Mouse (Mus musculus): Measurements from ENCODE around the gene Psenen. TPM values are rescaled to one million over a fixed set of nuclear protein-coding genes. Genes with fewer than 3 reads are reported as not detected.
A peak's percentile ranks its signal among the peaks of the same experiment; 100 is the strongest.

Gene Psenen
- polyA plus RNA-seq, 2 experiments: 55.8 to 59.1 TPM

GRCm38 (mm10) chr7:30599933-30600353, 36.5 kb upstream of the Psenen start:
- Histone ChIP-seq H3K36me3 (replicated peaks; ENCODE audit: control insufficient read depth, insufficient read depth, low read depth) (no peaks in the 10 kb centered on the region), H3K27me3 (ENCODE audit: control insufficient read depth, insufficient read depth, low read length) (no peaks in the 10 kb centered on the region), H3K4me3 (ENCODE audit: insufficient read depth in 1 of 2, low read depth in 2 of 2, low read length in 2 of 2) (no peak overlapping the region), H3K4me1 (replicated peaks; ENCODE audit: control insufficient read depth in 2 of 2, insufficient read depth in 2 of 2, low read length in 1 of 2) (peaks cover 0 to 1% of the 10 kb centered on the region in 2 experiments; a peak in 2 of 4 replicates), H3K4me2 (ENCODE audit: low read depth) (peak overlapping the region; percentile 50), H3K27ac (no peak overlapping the region), H3K9ac (replicated peaks) (no peak overlapping the region; the same call in 1 of the 2 replicates), H3K9me3 (ENCODE audit: control insufficient read depth, low read length) (no peaks in the 10 kb centered on the region)
- 3% methylated on average over 16 of the region's 16 CpGs for WGBS (ENCODE audit: insufficient replicate concordance)
- DNase-seq (ENCODE audit: low read depth in 3 of 3, low spot score in 3 of 3) (peak; percentile 74 to 77 (median 74)), ATAC-seq (ENCODE audit: insufficient read depth) (peak; percentile 97)
- no peak for TF ChIP-seq EP300 (IDR thresholded peaks at IDR 0.05; ENCODE audit: low read depth)
- TF ChIP-seq CTCF (IDR thresholded peaks at IDR 0.05; ENCODE audit: low read depth): no peak

GRCm38 (mm10) chr7:30598786-30599185, 35.4 kb upstream of the Psenen start, which contains the start of gene Zbtb32:
Gene Zbtb32, minus strand, starts transcription at chr7:30598909.
- Histone ChIP-seq H3K9ac (replicated peaks) (no peak within 1 kb of the TSS; the same call in 1 of the 2 replicates), H3K27ac (no peak within 1 kb of the TSS), H3K4me2 (ENCODE audit: low read depth) (peak within 1 kb of the TSS; percentile 23), H3K27me3 (ENCODE audit: control insufficient read depth, insufficient read depth, low read length) (no peaks in the 10 kb centered on the region), H3K4me1 (replicated peaks; ENCODE audit: control insufficient read depth in 2 of 2, insufficient read depth in 2 of 2, low read length in 1 of 2) (peaks cover 6 to 11% of the 10 kb centered on the region in 2 experiments; a peak in 3 of 4 replicates), H3K36me3 (replicated peaks; ENCODE audit: control insufficient read depth, insufficient read depth, low read depth) (no peaks in the 10 kb centered on the region), H3K4me3 (ENCODE audit: insufficient read depth in 1 of 2, low read depth in 2 of 2, low read length in 2 of 2) (no peak within 1 kb of the TSS), H3K9me3 (ENCODE audit: control insufficient read depth, low read length) (no peaks in the 10 kb centered on the region)
- ATAC-seq (ENCODE audit: insufficient read depth): no peak
- TF ChIP-seq EP300 (IDR thresholded peaks at IDR 0.05; ENCODE audit: low read depth) (no peak), CTCF (IDR thresholded peaks at IDR 0.05; ENCODE audit: low read depth) (no peak)
- WGBS (ENCODE audit: insufficient replicate concordance): 87% methylated on average over 12 of the region's 12 CpGs
- DNase-seq (ENCODE audit: low read depth in 3 of 3, low spot score in 3 of 3): no peak

DNA sequence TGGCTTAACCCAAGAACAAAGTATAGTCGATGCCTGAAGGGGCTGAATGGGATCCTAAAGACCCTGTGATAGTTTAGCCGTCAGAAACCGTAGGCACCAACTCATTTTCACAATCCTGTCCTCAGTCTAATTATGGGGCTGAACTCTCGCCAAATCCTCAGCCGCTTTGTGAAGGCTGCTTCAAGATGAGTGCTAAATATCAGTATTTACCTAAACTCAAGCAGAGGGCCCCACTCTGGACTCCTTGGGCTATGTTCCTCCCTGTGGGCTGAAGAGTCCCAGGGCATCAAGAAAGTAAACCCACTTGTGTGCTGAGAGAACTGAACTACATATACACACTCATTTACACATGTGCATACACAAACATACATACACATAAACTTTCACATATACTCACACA, 33.4 kb upstream of the Psenen start:
- 56% methylated on average over 5 of the region's 5 CpGs for WGBS (ENCODE audit: insufficient replicate concordance)
- ATAC-seq (ENCODE audit: insufficient read depth): no peak
- TF ChIP-seq CTCF (IDR thresholded peaks at IDR 0.05; ENCODE audit: low read depth): no peak
- TF ChIP-seq EP300 (IDR thresholded peaks at IDR 0.05; ENCODE audit: low read depth): no peak
- no peak overlapping the region for H3K27ac ChIP-seq
- H3K27me3 ChIP-seq (ENCODE audit: control insufficient read depth, insufficient read depth, low read length): no peaks in the 10 kb centered on the region
- H3K36me3 ChIP-seq (replicated peaks; ENCODE audit: control insufficient read depth, insufficient read depth, low read depth): no peaks in the 10 kb centered on the region
- no peak overlapping the region for H3K4me3 ChIP-seq (ENCODE audit: insufficient read depth in 1 of 2, low read depth in 2 of 2, low read length in 2 of 2)
- H3K4me1 ChIP-seq (replicated peaks; ENCODE audit: control insufficient read depth in 2 of 2, insufficient read depth in 2 of 2, low read length in 1 of 2): peaks cover 6 to 16% of the 10 kb centered on the region in 2 experiments; a peak in 3 of 4 replicates
- no peak overlapping the region for H3K4me2 ChIP-seq (ENCODE audit: low read depth)
- no peak for DNase-seq (ENCODE audit: low read depth in 3 of 3, low spot score in 3 of 3)
- no peak overlapping the region for H3K9ac ChIP-seq (replicated peaks)
- no peaks in the 10 kb centered on the region for H3K9me3 ChIP-seq (ENCODE audit: control insufficient read depth, low read length)

GRCm38 (mm10) chr7:30596093-30596492, 32.7 kb upstream of the Psenen start:
- no peak for ATAC-seq (ENCODE audit: insufficient read depth)
- WGBS (ENCODE audit: insufficient replicate concordance): 63% methylated on average over 5 of the region's 5 CpGs

DNA sequence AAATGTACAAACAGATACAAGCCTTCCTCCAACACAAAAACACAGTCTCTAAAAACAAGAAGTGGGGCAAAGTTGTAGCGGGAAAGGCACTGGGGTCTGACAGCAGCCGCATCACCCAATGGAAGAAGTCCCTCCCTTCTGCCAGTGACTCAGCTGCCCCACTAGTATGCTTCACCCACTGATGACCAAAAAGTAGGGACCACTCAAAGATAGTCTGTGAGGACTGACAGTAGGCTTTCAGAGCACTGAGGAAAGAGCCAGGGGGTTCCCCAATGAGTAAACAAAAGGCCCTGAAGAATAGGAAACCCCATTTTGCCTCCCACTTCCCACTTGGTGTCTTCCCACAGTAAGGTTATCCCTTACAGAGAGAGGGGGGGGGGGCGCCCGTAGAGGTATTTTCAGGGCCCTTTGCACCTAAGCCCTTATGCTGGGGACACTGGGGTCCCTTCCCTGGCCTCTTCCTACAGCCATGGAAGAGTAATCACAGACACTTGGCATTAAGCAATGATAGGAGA, 31.1 kb upstream of the Psenen start:
- peaks cover 10 to 19% of the 10 kb centered on the region in 2 experiments; a peak in 3 of 4 replicates for H3K4me1 ChIP-seq (replicated peaks; ENCODE audit: control insufficient read depth in 2 of 2, insufficient read depth in 2 of 2, low read length in 1 of 2)
- DNase-seq (ENCODE audit: low read depth in 3 of 3, low spot score in 3 of 3): no peak
- WGBS (ENCODE audit: insufficient replicate concordance): 44% methylated on average over 4 of the region's 4 CpGs
- no peak for ATAC-seq (ENCODE audit: insufficient read depth)
- no peaks in the 10 kb centered on the region for H3K9me3 ChIP-seq (ENCODE audit: control insufficient read depth, low read length)
- H3K27me3 ChIP-seq (ENCODE audit: control insufficient read depth, insufficient read depth, low read length): no peaks in the 10 kb centered on the region
- H3K4me2 ChIP-seq (ENCODE audit: low read depth): no peak overlapping the region
- TF ChIP-seq CTCF (IDR thresholded peaks at IDR 0.05; ENCODE audit: low read depth): no peak
- TF ChIP-seq EP300 (IDR thresholded peaks at IDR 0.05; ENCODE audit: low read depth): no peak
- H3K27ac ChIP-seq: no peak overlapping the region
- no peak overlapping the region for H3K4me3 ChIP-seq (ENCODE audit: insufficient read depth in 1 of 2, low read depth in 2 of 2, low read length in 2 of 2)
- H3K9ac ChIP-seq (replicated peaks): no peak overlapping the region
- no peaks in the 10 kb centered on the region for H3K36me3 ChIP-seq (replicated peaks; ENCODE audit: control insufficient read depth, insufficient read depth, low read depth)

More at GRCm38 (mm10) chr7:30596093-30596492, 32.7 kb upstream of the Psenen start:
- no peak overlapping the region for H3K9ac ChIP-seq (replicated peaks)
- H3K27me3 ChIP-seq (ENCODE audit: control insufficient read depth, insufficient read depth, low read length): no peaks in the 10 kb centered on the region
- no peaks in the 10 kb centered on the region for H3K9me3 ChIP-seq (ENCODE audit: control insufficient read depth, low read length)
- no peak for TF ChIP-seq EP300 (IDR thresholded peaks at IDR 0.05; ENCODE audit: low read depth)
- no peak for TF ChIP-seq CTCF (IDR thresholded peaks at IDR 0.05; ENCODE audit: low read depth)
- no peak overlapping the region for H3K4me3 ChIP-seq (ENCODE audit: insufficient read depth in 1 of 2, low read depth in 2 of 2, low read length in 2 of 2)
- H3K27ac ChIP-seq: no peak overlapping the region
- DNase-seq (ENCODE audit: low read depth in 3 of 3, low spot score in 3 of 3): no peak
- no peak overlapping the region for H3K4me2 ChIP-seq (ENCODE audit: low read depth)
- peaks cover 6 to 16% of the 10 kb centered on the region in 2 experiments; a peak in 3 of 4 replicates for H3K4me1 ChIP-seq (replicated peaks; ENCODE audit: control insufficient read depth in 2 of 2, insufficient read depth in 2 of 2, low read length in 1 of 2)
- no peaks in the 10 kb centered on the region for H3K36me3 ChIP-seq (replicated peaks; ENCODE audit: control insufficient read depth, insufficient read depth, low read depth)

Measured in liver, embryonic 14.5 days (tissue).